Mouse (Mus musculus): Measurements from ENCODE around the gene Klhdc3. TPM values are rescaled to one million over a fixed set of nuclear protein-coding genes. Genes with fewer than 3 reads are reported as not detected.
A peak's percentile ranks its signal among the peaks of the same experiment; 100 is the strongest.

Klhdc3 gene
- polyA plus RNA-seq, 1 experiment from 2014 or later: 33.9 TPM

GRCm38 (mm10) chr17:46710959-46711597 is 30.4 kb upstream of the Klhdc3 start, which contains the start of gene Pex6:
TSS of gene Pex6 (plus strand) at chr17:46711463.
- H3K36me3 ChIP-seq (ENCODE audit: inconsistent target): peaks cover 21% of the 10 kb centered on the region
- WGBS (ENCODE audit: missing documents): 7% methylated on average over 36 of the region's 36 CpGs

GRCm38 (mm10) chr17:46706375-46707089 is 25.8 kb upstream of the Klhdc3 start:
- WGBS (ENCODE audit: missing documents): 98% methylated on average over 14 of the region's 14 CpGs
- H3K79me2 ChIP-seq (ENCODE audit: inconsistent target): peaks cover 28% of the 10 kb centered on the region
- no peaks in the 10 kb centered on the region for H3K36me3 ChIP-seq (ENCODE audit: inconsistent target)
- H3K4me3 ChIP-seq (ENCODE audit: inconsistent target): no peak overlapping the region
- no peak overlapping the region for H3K27ac ChIP-seq

More at GRCm38 (mm10) chr17:46710959-46711597, 30.4 kb upstream of the Klhdc3 start, which contains the start of gene Pex6:
- Histone ChIP-seq H3K4me3 (ENCODE audit: inconsistent target) (peak within 1 kb of the TSS; percentile 61), H3K27ac (peak within 1 kb of the TSS; percentile 10; the same call in 1 of the 2 replicates), H3K79me2 (ENCODE audit: inconsistent target) (peaks cover 21% of the 10 kb centered on the region)

DNA sequence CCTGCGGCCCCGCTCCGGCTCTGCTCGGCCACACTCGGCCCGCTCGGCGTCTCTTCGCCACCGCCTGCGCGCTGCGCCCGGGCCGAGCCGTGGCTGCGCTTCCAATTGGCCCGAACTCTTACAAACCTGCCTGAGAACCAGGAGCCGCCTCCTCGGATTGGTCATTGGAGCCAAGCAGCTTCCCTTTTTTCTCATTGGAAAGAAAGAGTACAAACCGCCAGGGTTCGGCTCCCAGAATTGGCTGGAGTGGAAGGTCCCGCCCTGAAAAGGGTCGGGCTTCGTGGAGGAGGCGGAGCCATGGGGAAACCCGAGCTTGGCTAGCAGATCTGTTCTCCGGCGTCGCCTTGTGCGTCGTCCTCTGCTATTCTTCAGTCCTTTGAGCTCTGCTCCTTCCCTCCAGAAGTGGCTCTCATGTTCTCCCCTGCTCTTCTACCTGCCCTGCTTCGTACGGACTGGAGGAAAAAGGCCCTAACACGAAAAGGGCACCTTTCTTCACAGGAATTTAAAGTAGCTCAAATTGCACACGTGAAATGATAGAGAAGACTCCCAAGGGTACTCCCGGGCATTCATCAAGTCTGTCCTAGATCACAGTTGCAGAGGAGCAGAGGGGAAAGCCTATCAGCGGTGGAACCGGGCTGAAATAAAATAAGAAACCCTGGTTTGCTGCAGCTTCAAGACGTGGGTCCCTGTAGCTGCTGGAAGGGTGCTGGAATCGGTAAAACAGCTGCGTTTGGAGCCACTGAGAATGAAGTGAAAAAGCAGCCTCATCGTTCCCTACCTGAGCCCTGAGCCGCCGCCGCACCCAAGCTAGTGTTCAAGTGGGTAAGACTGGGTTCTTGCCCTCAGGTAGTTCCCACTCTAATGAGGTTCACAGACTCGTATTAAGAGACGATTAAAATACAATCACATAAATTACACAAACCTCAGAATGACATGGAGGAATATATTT is 24.4 kb upstream of the Klhdc3 start, which contains the start of gene Ppp2r5d:
Ppp2r5d (minus strand) TSS at position 225 of the 949 bp plus-strand sequence.
- Histone ChIP-seq H3K79me2 (ENCODE audit: inconsistent target) (peaks cover 40% of the 10 kb centered on the region), H3K4me3 (ENCODE audit: inconsistent target) (peak within 1 kb of the TSS; percentile 53), H3K27ac (peak within 1 kb of the TSS; percentile 4; the same call in 1 of the 2 replicates), H3K36me3 (ENCODE audit: inconsistent target) (no peaks in the 10 kb centered on the region)
- 3% methylated on average over 48 of the region's 48 CpGs for WGBS (ENCODE audit: missing documents)

DNA sequence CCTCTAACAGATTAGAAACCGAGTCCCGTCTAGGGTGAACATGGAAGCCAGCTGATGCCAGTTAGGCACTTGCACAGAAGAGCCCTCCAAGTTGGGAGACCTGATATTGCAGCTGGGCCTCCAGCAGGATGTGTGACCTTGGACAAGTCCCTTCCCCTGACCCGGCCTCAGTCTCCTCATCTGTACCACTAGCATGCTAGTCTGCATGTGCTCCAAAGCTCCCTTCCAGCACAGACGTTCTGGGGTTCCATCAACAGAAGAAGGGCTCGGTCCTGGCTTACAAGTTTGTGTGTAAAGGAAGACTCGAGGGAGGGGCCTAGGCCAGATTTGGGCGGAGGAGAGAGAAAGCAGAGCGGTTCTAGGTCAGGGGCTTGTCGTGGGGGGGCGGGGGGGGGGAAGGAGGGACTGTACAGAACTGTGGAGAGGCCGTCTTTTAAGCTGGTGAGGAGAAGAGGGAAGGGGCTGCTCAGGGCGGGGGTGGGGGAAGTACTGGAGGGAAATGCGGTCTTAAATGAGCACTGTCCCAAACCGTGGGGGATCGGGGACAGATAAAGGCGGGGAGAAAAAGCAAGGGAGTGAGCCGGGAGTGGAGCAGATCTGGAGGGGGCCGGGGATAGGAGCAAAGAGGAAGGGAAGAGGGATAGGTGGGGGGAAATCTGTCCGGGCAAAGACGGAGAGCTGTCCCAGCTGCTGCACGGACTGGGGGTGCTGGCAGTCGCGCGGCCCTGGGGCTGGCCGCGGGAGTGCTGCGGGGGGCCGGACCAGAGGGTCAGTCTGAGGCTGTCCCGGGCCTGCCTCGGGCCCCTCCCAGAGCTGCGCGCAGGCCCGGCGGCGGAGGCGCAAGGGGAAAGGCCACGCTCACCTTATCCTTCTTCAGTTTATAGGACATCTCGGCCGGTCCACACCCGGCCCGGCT is 23.5 kb upstream of the Klhdc3 start:
- H3K79me2 ChIP-seq (ENCODE audit: inconsistent target): peaks cover 40% of the 10 kb centered on the region
- no peak overlapping the region for H3K27ac ChIP-seq
- peak overlapping the region; percentile 53 for H3K4me3 ChIP-seq (ENCODE audit: inconsistent target)
- H3K36me3 ChIP-seq (ENCODE audit: inconsistent target): no peaks in the 10 kb centered on the region
- 7% methylated on average over 40 of the region's 41 CpGs for WGBS (ENCODE audit: missing documents)

- Histone ChIP-seq H3K36me3 (ENCODE audit: inconsistent target) (no peaks in the 10 kb centered on the region), H3K27ac (no peak overlapping the region), H3K4me3 (ENCODE audit: inconsistent target) (no peak overlapping the region), H3K79me2 (ENCODE audit: inconsistent target) (peaks cover 43% of the 10 kb centered on the region)
- WGBS (ENCODE audit: missing documents): 97% methylated on average over 5 of the region's 5 CpGs
These were observed 21.8 kb upstream of the Klhdc3 start for GRCm38 (mm10) chr17:46702506-46702905.

DNA sequence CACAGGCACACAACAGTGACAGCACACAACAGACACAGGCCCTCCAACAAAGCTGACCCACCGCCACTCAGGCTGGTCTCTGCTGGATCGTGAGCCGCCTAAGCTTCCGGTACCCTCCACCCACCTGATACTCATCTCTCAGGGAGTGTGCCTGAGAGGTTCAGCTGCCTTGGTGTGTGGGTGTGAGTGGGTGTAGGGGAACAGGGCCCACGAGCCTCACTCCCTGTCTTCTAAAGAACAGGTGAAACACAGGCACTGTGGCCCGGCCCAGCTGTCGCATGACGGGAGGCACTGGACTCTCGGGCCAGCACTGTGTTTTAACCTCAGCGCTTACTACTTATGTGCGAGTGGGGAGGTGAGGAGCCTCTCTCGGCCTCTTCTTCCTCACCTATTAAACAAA is 21.4 kb upstream of the Klhdc3 start:
- Histone ChIP-seq H3K4me3 (ENCODE audit: inconsistent target) (no peak overlapping the region), H3K36me3 (ENCODE audit: inconsistent target) (no peaks in the 10 kb centered on the region), H3K27ac (no peak overlapping the region), H3K79me2 (ENCODE audit: inconsistent target) (peaks cover 45% of the 10 kb centered on the region)
- 97% methylated on average over 12 of the region's 12 CpGs for WGBS (ENCODE audit: missing documents)

- Histone ChIP-seq H3K79me2 (ENCODE audit: inconsistent target) (peaks cover 49% of the 10 kb centered on the region), H3K27ac (no peak overlapping the region), H3K36me3 (ENCODE audit: inconsistent target) (no peaks in the 10 kb centered on the region), H3K4me3 (ENCODE audit: inconsistent target) (no peak overlapping the region)
- 89% methylated on average over 12 of the region's 12 CpGs for WGBS (ENCODE audit: missing documents)
These were observed 20.8 kb upstream of the Klhdc3 start for GRCm38 (mm10) chr17:46701489-46701888.

DNA sequence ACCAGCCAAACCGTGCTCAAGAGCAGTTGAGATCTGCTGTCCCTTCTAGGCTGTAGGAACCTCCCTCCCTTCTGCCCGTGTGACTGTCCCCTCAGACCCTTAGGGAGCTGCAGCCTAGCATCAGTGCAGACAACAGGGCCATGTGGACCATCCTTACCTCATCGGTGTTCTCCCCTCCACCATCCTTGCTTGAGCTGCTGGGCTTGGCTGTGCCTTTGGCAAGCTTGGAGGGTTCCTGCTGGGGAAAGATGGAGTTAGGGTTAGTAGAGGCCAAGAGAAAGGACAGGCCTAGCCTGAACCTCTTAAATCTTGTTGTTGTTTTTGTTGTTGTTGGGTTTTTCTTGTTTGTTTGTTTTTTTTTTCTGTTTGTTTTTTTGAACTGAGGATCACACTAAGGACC is 19.2 kb upstream of the Klhdc3 start:
- H3K27ac ChIP-seq: no peak overlapping the region
- no peaks in the 10 kb centered on the region for H3K36me3 ChIP-seq (ENCODE audit: inconsistent target)
- WGBS (ENCODE audit: missing documents): 97% methylated on average over 3 of the region's 3 CpGs
- H3K79me2 ChIP-seq (ENCODE audit: inconsistent target): peaks cover 52% of the 10 kb centered on the region
- H3K4me3 ChIP-seq (ENCODE audit: inconsistent target): no peak overlapping the region

GRCm38 (mm10) chr17:46699245-46699644 is 18.5 kb upstream of the Klhdc3 start:
- Histone ChIP-seq H3K27ac (no peak overlapping the region), H3K79me2 (ENCODE audit: inconsistent target) (peaks cover 51% of the 10 kb centered on the region), H3K36me3 (ENCODE audit: inconsistent target) (no peaks in the 10 kb centered on the region), H3K4me3 (ENCODE audit: inconsistent target) (no peak overlapping the region)
- WGBS (ENCODE audit: missing documents): 95% methylated on average over 5 of the region's 5 CpGs

DNA sequence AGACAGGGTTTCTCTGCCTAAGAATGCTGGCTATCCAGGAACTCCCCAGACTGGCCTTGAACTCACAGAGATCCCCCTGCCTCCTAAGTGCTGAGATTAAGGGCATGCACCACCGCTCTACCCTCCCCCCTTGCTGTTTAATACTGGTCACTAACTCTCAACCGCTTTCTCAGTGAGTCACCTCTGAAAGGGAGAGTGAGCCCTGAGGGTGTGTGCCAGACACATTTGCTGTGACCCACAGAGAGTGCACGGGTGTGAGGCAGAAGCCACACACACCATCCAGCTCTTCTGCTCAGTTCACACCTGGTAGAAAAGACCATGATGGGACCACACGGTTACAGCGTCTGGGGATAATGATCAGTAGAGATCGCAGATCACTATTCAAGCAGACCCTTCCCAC is 17.8 kb upstream of the Klhdc3 start:
- Histone ChIP-seq H3K36me3 (ENCODE audit: inconsistent target) (no peaks in the 10 kb centered on the region), H3K27ac (no peak overlapping the region), H3K4me3 (ENCODE audit: inconsistent target) (no peak overlapping the region), H3K79me2 (ENCODE audit: inconsistent target) (peaks cover 44% of the 10 kb centered on the region)
- 91% methylated on average over 6 of the region's 6 CpGs for WGBS (ENCODE audit: missing documents)

- 93% methylated on average over 1 of the region's 1 CpGs for WGBS (ENCODE audit: missing documents)
- H3K79me2 ChIP-seq (ENCODE audit: inconsistent target): peaks cover 12% of the 10 kb centered on the region; the same call in 1 of the 2 replicates
These were observed 13.9 kb upstream of the Klhdc3 start for GRCm38 (mm10) chr17:46694517-46695063.

DNA sequence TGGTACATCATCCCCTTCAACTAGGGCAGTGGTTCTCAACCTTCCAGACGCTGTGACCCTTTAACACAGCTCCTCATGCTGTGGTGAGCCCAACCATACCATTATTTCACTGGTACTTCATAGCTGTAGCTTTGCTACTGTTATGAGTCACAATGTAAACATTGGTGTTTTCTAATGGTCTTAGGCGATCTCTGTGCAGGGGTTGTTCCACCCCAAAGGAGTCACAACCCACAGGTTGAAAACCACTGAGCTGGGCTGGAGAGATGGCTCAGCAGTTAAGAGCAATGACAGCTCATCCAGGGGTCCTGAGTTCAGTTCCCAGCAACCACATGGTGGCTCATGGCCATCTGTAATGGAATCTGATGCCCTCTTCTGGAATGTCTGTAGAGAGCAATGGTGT is 10.7 kb upstream of the Klhdc3 start:
- peaks cover 12% of the 10 kb centered on the region; the same call in 1 of the 2 replicates for H3K36me3 ChIP-seq (ENCODE audit: inconsistent target)
- no peak overlapping the region for H3K4me3 ChIP-seq (ENCODE audit: inconsistent target)
- H3K79me2 ChIP-seq (ENCODE audit: inconsistent target): peaks cover 2% of the 10 kb centered on the region; the same call in 1 of the 2 replicates
- H3K27ac ChIP-seq: no peak overlapping the region
- WGBS (ENCODE audit: missing documents): 100% methylated on average over 2 of the region's 2 CpGs

More at GRCm38 (mm10) chr17:46694517-46695063, 13.9 kb upstream of the Klhdc3 start:
- no peaks in the 10 kb centered on the region for H3K36me3 ChIP-seq (ENCODE audit: inconsistent target)
- H3K4me3 ChIP-seq (ENCODE audit: inconsistent target): no peak overlapping the region
- H3K27ac ChIP-seq: no peak overlapping the region

GRCm38 (mm10) chr17:46690665-46691064 is 10.0 kb upstream of the Klhdc3 start:
- no peaks in the 10 kb centered on the region; the same call in 1 of the 2 replicates for H3K79me2 ChIP-seq (ENCODE audit: inconsistent target)
- no peak overlapping the region for H3K27ac ChIP-seq
- 99% methylated on average over 11 of the region's 12 CpGs for WGBS (ENCODE audit: missing documents)
- H3K36me3 ChIP-seq (ENCODE audit: inconsistent target): peaks cover 18% of the 10 kb centered on the region
- no peak overlapping the region for H3K4me3 ChIP-seq (ENCODE audit: inconsistent target)

All from macrophage (primary cell).